Mouse (Mus musculus) spleen, adult 2 months (tissue): Measurements from ENCODE around the gene Sf3a2. TPM values are rescaled to one million over a fixed set of nuclear protein-coding genes. Genes with fewer than 3 reads are reported as not detected.

Experiments
- DNase-seq, 2 experiments: peaks; one replicate each; pipeline versions ENCODE4 v3.0.0 to v3.0.0-alpha.2; 2012 to 2021; ENCODE audit warnings: low spot score in 2 of 2, low read depth in 1 of 2
- H3K27ac ChIP-seq: fragments of 200-500 bp; 2 replicates; pipeline ENCODE4 v1.5.1; 2012; ENCODE audit warnings: low read length, inconsistent platforms; ENCODE audit not compliant: insufficient read depth
- H3K27me3 ChIP-seq: fragments of 200-500 bp; 2 replicates; pipeline ENCODE4 v1.6.1; 2012; ENCODE audit warnings: mild to moderate bottlenecking, moderate library complexity, low read length, inconsistent platforms; ENCODE audit not compliant: control insufficient read depth, insufficient read depth
- H3K36me3 ChIP-seq: fragments of 200-500 bp; 2 replicates; pipeline ENCODE4 v1.6.1; 2012; ENCODE audit warnings: mild to moderate bottlenecking, low read length, inconsistent platforms; ENCODE audit not compliant: control insufficient read depth, insufficient read depth
- H3K4me1 ChIP-seq: fragments of 200-500 bp; 2 replicates; pipeline ENCODE4 v1.6.1; 2011; ENCODE audit warnings: inconsistent platforms; ENCODE audit not compliant: control insufficient read depth, insufficient read depth, insufficient read length
- H3K4me3 ChIP-seq: fragments of 200-500 bp; 2 replicates; pipeline ENCODE4 v1.5.1; 2011; ENCODE audit warnings: mild to moderate bottlenecking, inconsistent platforms; ENCODE audit not compliant: insufficient read depth, insufficient read length; ENCODE audit errors: extremely low read depth
- CTCF ChIP-seq: fragments of 200-500 bp; IDR thresholded peaks from 2 replicates; pipeline ENCODE4 v1.5.1; 2011; ENCODE audit warnings: mild to moderate bottlenecking, inconsistent platforms; ENCODE audit not compliant: insufficient read depth, insufficient read length, insufficient replicate concordance; ENCODE audit errors: extremely low read depth
- POLR2A ChIP-seq: fragments of 200-500 bp; IDR thresholded peaks from 2 replicates; pipeline ENCODE4 v1.6.1; 2011; ENCODE audit warnings: low read depth, low read length, inconsistent platforms
- WGBS: fragments of 180-500 bp; shearing (Covaris S2); methylation state at CpG from one replicate; pipeline ENCODE4 v1.1.7; 2018; 5-methylcytosine and 5-hydroxymethylcytosine counted together
- polyA plus RNA-seq: library from polyadenylated mRNA; depleted of rRNA; stranded (reverse); fragments of >200 nt; gene quantifications from 2 replicates; pipeline ENCODE4 v1.2.3, GENCODE M21; 2012

Sf3a2 gene
- polyA plus RNA-seq, 1 experiment: 38.7 TPM

DNA sequence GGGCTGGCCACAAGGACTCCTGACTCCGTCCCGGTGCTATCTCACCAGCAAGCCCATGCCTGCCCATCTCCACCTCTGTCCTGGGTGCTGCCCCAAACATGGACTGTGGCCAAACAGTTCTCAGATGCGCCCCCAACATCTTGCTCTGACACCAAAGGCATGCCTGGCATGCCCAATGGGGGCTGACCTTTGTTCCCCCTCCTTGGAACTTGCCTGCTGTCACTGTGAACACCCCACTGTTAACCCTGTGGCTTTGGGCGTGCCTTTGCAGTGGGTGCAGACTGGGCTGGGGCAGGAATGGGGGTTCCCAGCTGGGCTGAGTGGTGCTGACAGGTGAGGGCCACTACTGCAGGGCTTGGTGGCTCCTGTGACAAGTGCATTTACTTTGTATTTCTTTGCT, 4.2 kb upstream of the Sf3a2 start:
- WGBS: 90% methylated on average over 4 of the region's 4 CpGs
- peaks cover 38% of the 10 kb centered on the region for H3K36me3 ChIP-seq

DNA sequence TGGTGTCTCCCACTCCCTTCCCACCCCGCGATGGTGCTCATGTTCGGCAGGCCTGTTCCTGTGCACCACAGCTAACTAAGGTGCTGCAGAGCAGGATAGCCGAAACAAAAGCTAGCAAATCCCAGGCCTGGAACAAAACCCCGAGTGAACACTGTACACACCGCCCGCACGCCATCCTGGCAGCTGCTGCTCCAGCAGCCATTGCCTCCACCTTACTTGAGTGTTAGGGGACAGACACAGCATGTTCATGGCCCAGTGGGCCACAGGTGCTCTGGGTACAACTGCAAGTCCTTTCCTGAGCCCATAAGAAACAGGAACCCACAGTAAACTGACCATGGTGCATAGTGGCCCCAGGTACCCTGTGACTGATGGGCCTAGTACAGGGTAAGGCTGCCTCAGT, 3.2 kb upstream of the Sf3a2 start:
- H3K4me1 ChIP-seq: peaks cover 9% of the 10 kb centered on the region
- H3K4me3 ChIP-seq: no peak overlapping the region
- H3K27ac ChIP-seq: no peak overlapping the region
- DNase-seq: no peak
- TF ChIP-seq CTCF (no peak), POLR2A (no peak)
- peaks cover 30% of the 10 kb centered on the region for H3K36me3 ChIP-seq
- H3K27me3 ChIP-seq: no peaks in the 10 kb centered on the region
- WGBS: 87% methylated on average over 8 of the region's 8 CpGs

More for the DNA sequence above, 4.2 kb upstream of the Sf3a2 start:
- H3K4me1 ChIP-seq: peaks cover 9% of the 10 kb centered on the region
- H3K27ac ChIP-seq: no peak overlapping the region
- H3K4me3 ChIP-seq: no peak overlapping the region
- no peaks in the 10 kb centered on the region for H3K27me3 ChIP-seq
- no peak for TF ChIP-seq CTCF
- TF ChIP-seq POLR2A: no peak
- no peak for DNase-seq

DNA sequence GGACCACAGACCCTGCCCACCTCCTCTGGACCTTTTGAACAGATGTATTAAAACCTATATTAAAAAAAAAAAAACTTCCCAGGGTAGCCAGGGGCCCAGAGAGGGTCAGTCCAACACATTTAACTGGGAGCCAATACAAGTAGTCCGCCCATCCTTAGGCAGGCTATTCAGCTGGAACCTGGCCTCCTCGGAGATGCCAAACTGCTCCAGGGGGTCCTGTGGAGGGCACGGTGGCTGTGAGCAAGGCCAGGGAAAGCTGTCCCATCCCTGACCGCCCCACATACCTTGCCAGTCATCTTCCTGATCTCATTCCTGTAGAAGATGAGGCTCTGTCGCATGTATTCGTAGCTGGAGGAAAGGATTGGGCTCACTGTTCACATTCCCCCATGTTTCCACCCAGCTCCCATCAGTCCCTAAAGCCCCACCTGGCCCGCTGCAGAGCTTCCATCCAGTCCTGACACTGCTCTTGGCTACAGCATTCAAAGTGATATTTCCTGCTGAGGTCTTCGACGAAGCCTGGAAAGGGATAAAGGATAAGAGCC, 1.6 kb upstream of the Sf3a2 start:
- TF ChIP-seq POLR2A (no peak), CTCF (no peak)
- peaks cover 22% of the 10 kb centered on the region for H3K36me3 ChIP-seq
- H3K4me3 ChIP-seq: no peak overlapping the region
- H3K27me3 ChIP-seq: no peaks in the 10 kb centered on the region
- WGBS: 93% methylated on average over 9 of the region's 9 CpGs
- DNase-seq: no peak
- no peak overlapping the region for H3K27ac ChIP-seq
- H3K4me1 ChIP-seq: peaks cover 13% of the 10 kb centered on the region

DNA sequence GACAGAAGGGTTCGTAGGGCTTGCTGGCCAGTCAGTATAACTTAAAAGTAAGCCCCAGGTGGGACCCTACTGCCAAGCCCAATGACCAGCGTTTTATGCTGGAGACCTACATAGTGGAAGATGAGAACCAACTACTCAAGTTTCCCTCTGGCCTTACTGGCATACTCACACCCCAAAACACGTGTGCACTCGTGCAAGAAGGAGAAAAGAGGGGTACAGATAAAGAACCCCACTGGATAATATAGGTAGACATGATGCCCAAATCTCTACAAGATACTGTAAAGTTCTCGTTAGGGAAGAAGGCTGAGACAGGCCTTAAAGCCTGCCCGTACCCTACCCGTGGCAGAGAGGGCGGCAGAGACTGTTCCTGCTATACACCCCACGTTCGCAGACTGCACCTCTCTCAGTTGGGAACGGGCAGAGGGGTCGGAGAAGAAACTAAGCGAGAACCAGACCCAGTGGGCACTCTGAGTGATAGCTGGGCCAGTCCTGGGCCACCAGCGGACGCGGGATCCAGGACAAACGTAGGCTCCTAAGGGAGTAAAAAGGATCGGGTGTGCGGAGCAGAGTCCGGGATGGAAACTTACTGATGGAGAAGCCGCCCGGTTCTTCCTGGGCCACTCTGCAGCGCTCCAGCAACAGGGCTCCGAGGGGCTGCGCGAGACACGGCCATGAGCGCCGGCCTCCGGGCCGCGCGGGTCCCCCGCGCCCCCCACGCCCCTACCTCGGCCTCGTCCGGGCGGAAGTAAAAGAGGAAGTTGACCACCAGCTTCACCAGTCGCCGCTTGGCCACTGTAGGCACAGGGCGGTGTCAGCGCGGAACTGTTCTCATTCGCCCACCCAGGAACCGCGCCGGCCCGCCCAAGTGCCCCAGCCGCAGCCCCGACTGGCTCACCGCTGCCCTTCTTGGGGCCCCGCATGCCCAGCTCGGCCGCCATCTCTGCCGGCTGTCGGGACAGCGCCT, 530 bp upstream of the Sf3a2 start:
- Histone ChIP-seq H3K36me3 (peaks cover 23% of the 10 kb centered on the region), H3K4me3 (peak overlapping the region; percentile 94), H3K27ac (peak overlapping the region; percentile 100), H3K4me1 (peaks cover 4% of the 10 kb centered on the region; the same call in 1 of the 2 replicates), H3K27me3 (no peaks in the 10 kb centered on the region)
- TF ChIP-seq CTCF (no peak), POLR2A (no peak)
- peak in 1 of 2 experiments; percentile 18 for DNase-seq
- 3% methylated on average over 59 of the region's 59 CpGs for WGBS

DNA sequence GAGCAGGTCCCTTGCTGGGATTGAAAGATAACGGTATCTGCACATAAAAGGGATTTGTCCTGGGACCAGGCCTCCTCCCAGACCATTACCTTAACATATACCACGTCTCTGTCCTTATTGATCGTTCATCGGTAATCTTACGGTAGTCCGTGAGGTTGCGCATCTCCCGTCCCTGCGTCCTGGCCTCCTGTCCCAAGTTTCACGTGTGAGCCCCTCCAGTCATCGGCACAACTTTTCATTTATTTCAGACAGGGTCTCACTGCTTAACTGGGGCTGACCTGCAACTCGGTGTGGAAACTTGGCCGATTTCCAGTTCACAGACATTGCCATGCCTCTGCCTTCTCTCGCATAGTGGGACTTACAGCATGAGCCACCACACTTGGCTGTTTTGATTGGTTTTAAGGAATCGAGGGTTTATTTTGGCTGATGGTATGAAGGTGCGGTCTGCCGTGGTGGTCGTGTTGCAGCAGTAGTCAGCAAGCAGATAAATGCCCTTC, 1.1 kb downstream of the Sf3a2 start:
- 2% methylated on average over 18 of the region's 18 CpGs for WGBS
- H3K36me3 ChIP-seq: peaks cover 33% of the 10 kb centered on the region
- peaks cover 4% of the 10 kb centered on the region; the same call in 1 of the 2 replicates for H3K4me1 ChIP-seq
- peak overlapping the region; percentile 85 for H3K4me3 ChIP-seq
- no peak for DNase-seq
- H3K27ac ChIP-seq: peak overlapping the region; percentile 82
- no peaks in the 10 kb centered on the region for H3K27me3 ChIP-seq
- TF ChIP-seq CTCF: no peak
- TF ChIP-seq POLR2A: no peak

DNA sequence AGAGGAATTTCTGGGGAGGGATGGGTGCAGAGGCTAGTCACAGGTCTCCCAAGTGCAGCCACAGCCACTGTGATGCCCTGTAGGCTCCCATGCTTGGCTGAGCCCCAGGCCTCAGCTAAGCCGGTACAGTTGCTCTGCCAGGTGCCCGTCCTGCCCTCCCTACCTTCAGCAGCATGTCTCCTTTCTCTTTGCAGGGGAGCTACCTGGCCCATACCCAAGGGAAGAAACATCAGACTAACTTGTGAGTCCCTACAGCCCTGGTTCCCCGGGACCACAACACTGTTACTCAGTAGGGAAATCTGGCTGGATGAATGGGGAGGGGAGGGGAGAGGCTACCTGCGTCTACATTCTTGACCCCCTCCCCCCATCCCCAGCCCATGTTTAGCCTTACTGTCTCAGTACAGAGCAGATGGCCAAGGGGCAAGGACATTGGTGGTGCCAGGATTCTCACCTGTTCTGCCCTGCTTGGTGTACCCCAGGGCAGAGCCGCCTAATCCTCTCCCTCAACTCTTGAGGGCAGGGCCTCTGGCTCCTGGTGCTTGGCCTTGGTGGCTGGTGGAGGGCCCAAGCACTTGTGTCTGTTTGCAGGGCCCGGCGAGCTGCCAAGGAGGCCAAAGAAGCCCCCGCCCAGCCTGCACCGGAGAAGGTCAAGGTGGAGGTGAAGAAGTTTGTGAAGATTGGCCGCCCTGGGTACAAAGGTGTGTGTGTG, 4.4 kb downstream of the Sf3a2 start:
- no peak overlapping the region for H3K4me3 ChIP-seq
- H3K36me3 ChIP-seq: peaks cover 33% of the 10 kb centered on the region
- H3K27ac ChIP-seq: no peak overlapping the region
- TF ChIP-seq CTCF (no peak), POLR2A (no peak)
- no peak for DNase-seq
- WGBS: 95% methylated on average over 10 of the region's 10 CpGs
- H3K27me3 ChIP-seq: no peaks in the 10 kb centered on the region
- H3K4me1 ChIP-seq: peaks cover 13% of the 10 kb centered on the region

DNA sequence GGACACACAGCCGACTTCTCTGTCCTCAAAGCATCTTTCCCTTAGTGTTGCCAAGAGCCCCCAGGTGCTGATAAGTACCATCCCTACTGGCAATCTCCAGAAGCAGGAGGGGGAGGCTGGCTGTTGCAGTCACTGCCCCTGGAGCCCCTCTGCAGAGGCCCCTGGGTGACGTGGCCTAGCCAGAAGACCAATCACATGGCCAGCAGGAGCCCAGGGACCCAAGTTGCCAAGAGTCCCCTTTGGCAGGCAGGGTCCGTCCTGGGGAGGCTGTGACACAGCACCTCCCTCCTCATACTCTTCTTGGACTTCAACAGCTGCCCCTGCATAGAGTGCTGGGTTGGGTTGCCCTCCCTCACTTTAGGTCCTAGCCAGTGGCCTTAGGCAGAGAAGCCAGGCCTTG, 5.0 kb downstream of the Sf3a2 start:
- H3K4me3 ChIP-seq: no peak overlapping the region
- WGBS: 91% methylated on average over 3 of the region's 3 CpGs
- no peak for DNase-seq
- H3K36me3 ChIP-seq: peaks cover 33% of the 10 kb centered on the region
- no peaks in the 10 kb centered on the region for H3K27me3 ChIP-seq
- no peak overlapping the region for H3K27ac ChIP-seq
- TF ChIP-seq CTCF (no peak), POLR2A (no peak)
- peaks cover 13% of the 10 kb centered on the region for H3K4me1 ChIP-seq
